Mouse (Mus musculus) hindbrain, embryonic 15.5 days (tissue): Measurements from ENCODE around the gene Wnt4. TPM values are rescaled to one million over a fixed set of nuclear protein-coding genes. Genes with fewer than 3 reads are reported as not detected.

Experiments used
- ATAC-seq: fragments of 200-750 bp; cut with Nextera tagmentation; 2 replicates; pipeline ENCODE4 v1.8.0; 2017; ENCODE audit warnings: low read depth, moderate number of reproducible peaks, moderate TSS enrichment; ENCODE audit not compliant: low FRiP score
- H3K27ac ChIP-seq: fragments of 300-500 bp; sonication (generic); replicated peaks from 2 replicates; pipeline ENCODE4 v1.5.1; 2015; ENCODE audit warnings: mild to moderate bottlenecking, inconsistent platforms
- H3K27me3 ChIP-seq: fragments of 300-500 bp; sonication (generic); 2 replicates; pipeline ENCODE4 v1.6.1; 2015; ENCODE audit warnings: control low read depth, inconsistent platforms
- H3K36me3 ChIP-seq: fragments of 300-500 bp; sonication (generic); 2 replicates; pipeline ENCODE4 v1.6.1; 2015; ENCODE audit warnings: control low read depth, inconsistent platforms
- H3K4me1 ChIP-seq: fragments of 300-500 bp; sonication (generic); replicated peaks from 2 replicates; pipeline ENCODE4 v1.6.1; 2015; ENCODE audit warnings: control low read depth, inconsistent platforms
- H3K4me2 ChIP-seq: fragments of 300-500 bp; sonication (generic); 2 replicates; pipeline ENCODE4 v1.6.1; 2015; ENCODE audit warnings: moderate library complexity, mild to moderate bottlenecking, inconsistent platforms
- H3K4me3 ChIP-seq: fragments of 300-500 bp; sonication (generic); 2 replicates; pipeline ENCODE4 v1.5.1; 2015; ENCODE audit warnings: mild to moderate bottlenecking, inconsistent platforms
- H3K9ac ChIP-seq: fragments of 300-500 bp; sonication (generic); 2 replicates; pipeline ENCODE4 v1.6.1; 2015; ENCODE audit warnings: inconsistent platforms
- H3K9me3 ChIP-seq: fragments of 300-500 bp; sonication (generic); 2 replicates; pipeline ENCODE4 v1.6.1; 2016; ENCODE audit warnings: control low read depth, inconsistent platforms
- WGBS: fragments of 180-500 bp; shearing (Covaris S2); methylation state at CpG from one replicate; pipeline ENCODE4 v1.1.7; 2015; 5-methylcytosine and 5-hydroxymethylcytosine counted together
- polyA plus RNA-seq: library from polyadenylated mRNA; unstranded; fragments of >200 nt; fragmentation: Nextera tagmentation; extraction: Ambion mirVana; gene quantifications from 2 replicates; pipeline ENCODE4 v1.2.1, GENCODE M21; 2015

The Wnt4 gene
- polyA plus RNA-seq, 1 experiment from 2014 or later: 3.8 TPM

GRCm38 (mm10) chr4:137297611-137298010 lies 20.3 kb downstream of the Wnt4 start:
- Histone ChIP-seq H3K4me2 (no peak overlapping the region), H3K36me3 (no peaks in the 10 kb centered on the region), H3K9me3 (no peaks in the 10 kb centered on the region), H3K4me1 (no peaks in the 10 kb centered on the region), H3K9ac (no peak overlapping the region), H3K4me3 (no peak overlapping the region), H3K27ac (no peak overlapping the region), H3K27me3 (no peaks in the 10 kb centered on the region)
- 93% methylated on average over 4 of the region's 4 CpGs for WGBS
- no peak for ATAC-seq

GRCm38 (mm10) chr4:137298406-137298805 lies 21.1 kb downstream of the Wnt4 start:
- no peak for ATAC-seq
- Histone ChIP-seq H3K4me3 (no peak overlapping the region), H3K4me1 (no peaks in the 10 kb centered on the region), H3K4me2 (no peak overlapping the region), H3K9me3 (no peaks in the 10 kb centered on the region), H3K36me3 (no peaks in the 10 kb centered on the region), H3K27ac (no peak overlapping the region), H3K9ac (no peak overlapping the region), H3K27me3 (no peaks in the 10 kb centered on the region)
- 71% methylated on average over 8 of the region's 8 CpGs for WGBS

- Histone ChIP-seq H3K27me3 (no peaks in the 10 kb centered on the region), H3K36me3 (no peaks in the 10 kb centered on the region), H3K27ac (no peak overlapping the region), H3K4me3 (no peak overlapping the region), H3K9ac (no peak overlapping the region), H3K9me3 (no peaks in the 10 kb centered on the region), H3K4me2 (no peak overlapping the region), H3K4me1 (no peaks in the 10 kb centered on the region)
- no peak for ATAC-seq
- WGBS: 94% methylated on average over 13 of the region's 13 CpGs
Measured at GRCm38 (mm10) chr4:137300227-137300626, 22.9 kb downstream of the Wnt4 start.

DNA sequence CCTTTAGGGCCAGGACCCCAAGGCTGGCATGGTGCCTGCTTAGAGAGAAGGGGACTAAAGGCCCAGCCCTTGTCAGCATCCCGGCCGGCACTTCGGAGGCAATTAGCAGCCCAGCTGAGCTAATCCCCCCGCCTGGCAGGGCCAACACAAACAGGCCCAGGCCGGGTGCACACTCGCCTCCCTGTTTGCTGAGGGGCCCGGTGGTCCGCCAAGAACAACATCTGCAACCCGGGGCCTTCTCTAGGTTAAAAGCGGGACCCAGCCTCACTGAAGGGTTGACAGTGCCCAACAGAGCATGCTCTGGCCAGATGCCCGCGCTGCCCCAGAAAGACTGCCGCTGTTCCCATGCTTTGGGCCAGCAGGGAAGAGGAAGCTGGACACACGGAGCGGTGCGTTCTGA lies 24.3 kb downstream of the Wnt4 start:
- H3K9ac ChIP-seq: no peak overlapping the region
- H3K27ac ChIP-seq: no peak overlapping the region
- no peaks in the 10 kb centered on the region for H3K27me3 ChIP-seq
- H3K4me2 ChIP-seq: no peak overlapping the region
- H3K4me3 ChIP-seq: no peak overlapping the region
- peak; percentile 54; the same call in 1 of the 2 replicates for ATAC-seq
- no peaks in the 10 kb centered on the region for H3K36me3 ChIP-seq
- H3K4me1 ChIP-seq: peaks cover 12% of the 10 kb centered on the region
- no peaks in the 10 kb centered on the region for H3K9me3 ChIP-seq
- 59% methylated on average over 16 of the region's 16 CpGs for WGBS

DNA sequence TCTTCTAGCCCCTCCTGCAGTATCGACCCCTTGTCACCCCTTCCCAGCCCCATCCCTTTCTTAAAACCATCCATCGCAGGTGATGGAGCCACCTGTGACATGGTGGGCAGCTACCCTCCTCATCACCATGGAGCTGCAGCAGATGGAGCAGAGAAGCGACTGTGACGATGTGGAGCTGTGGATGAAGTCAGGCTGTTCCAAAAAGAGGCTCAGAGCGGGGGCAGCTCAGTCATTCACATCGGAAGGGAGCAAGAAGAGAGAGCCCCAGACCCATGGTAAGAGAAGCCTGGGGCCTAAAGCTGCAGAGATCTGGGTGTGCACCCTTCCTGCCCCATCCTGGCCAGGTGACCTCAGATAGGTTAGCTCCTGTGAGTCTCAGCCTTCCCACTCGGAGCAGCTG lies 26.8 kb downstream of the Wnt4 start:
- peaks cover 12% of the 10 kb centered on the region for H3K4me1 ChIP-seq
- WGBS: 93% methylated on average over 7 of the region's 7 CpGs
- no peak overlapping the region for H3K4me3 ChIP-seq
- H3K4me2 ChIP-seq: no peak overlapping the region
- ATAC-seq: no peak
- no peaks in the 10 kb centered on the region for H3K27me3 ChIP-seq
- H3K36me3 ChIP-seq: no peaks in the 10 kb centered on the region
- no peaks in the 10 kb centered on the region for H3K9me3 ChIP-seq
- no peak overlapping the region for H3K27ac ChIP-seq
- no peak overlapping the region for H3K9ac ChIP-seq

DNA sequence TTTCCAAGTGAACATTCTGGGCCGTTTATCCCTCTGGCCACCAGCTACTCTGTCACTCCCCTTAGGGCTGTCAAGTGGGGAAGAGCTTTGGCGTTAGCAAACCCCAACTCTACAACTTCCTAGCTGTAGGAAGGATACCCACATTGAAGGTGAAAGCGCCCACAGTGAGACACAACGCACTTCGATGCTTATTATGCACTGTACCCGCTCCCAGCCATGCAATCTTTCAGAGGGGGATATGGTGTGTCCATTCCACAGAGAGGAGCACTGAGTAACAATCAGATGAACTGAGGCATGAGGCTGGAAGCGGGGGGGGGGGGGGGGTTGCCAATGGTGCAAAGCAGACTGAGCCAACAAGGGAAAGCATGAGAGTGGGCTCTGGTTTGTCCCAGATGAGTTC lies 27.8 kb downstream of the Wnt4 start:
- no peak for ATAC-seq
- Histone ChIP-seq H3K27ac (no peak overlapping the region), H3K9me3 (no peaks in the 10 kb centered on the region), H3K36me3 (no peaks in the 10 kb centered on the region), H3K9ac (no peak overlapping the region), H3K4me2 (no peak overlapping the region), H3K4me3 (no peak overlapping the region), H3K27me3 (no peaks in the 10 kb centered on the region), H3K4me1 (peaks cover 12% of the 10 kb centered on the region)
- WGBS: 92% methylated on average over 7 of the region's 7 CpGs

DNA sequence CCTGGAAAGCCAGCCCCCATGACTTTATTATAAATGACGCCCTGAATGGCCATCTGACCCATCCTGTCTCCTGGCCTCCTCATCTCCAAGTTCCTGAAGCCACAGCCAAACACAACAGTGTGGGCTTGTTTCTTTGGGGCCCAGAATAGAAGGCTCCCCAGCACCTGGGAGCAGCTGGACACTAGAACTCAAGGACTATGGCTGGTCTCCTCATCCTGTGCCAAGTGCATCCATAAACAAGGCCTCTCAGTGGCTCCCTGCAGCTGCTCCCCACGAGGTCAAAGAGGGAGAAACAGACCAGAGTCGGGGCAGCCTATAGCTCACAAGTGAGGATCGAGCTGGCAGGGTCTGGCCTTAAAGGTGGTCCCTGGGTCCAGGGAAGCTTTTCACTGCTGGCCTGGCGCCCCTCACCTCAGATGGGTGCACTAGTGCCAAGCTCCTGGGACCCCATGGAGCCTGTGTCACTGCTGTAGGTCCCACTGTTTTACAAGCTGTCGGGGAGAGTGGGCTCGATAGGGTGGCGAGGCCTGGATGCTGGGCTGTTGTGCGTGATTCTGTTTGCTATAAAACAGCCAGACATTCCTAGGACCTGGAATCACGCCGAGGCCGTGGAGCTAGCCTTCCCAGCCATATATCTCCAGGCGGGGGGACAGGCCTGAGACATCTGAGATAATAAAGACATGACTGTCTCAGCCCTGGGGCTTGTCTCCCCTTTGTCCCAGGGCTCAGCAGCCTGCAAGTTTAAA lies 28.7 kb downstream of the Wnt4 start:
- no peaks in the 10 kb centered on the region for H3K36me3 ChIP-seq
- no peak overlapping the region for H3K4me3 ChIP-seq
- no peak overlapping the region for H3K9ac ChIP-seq
- H3K9me3 ChIP-seq: no peaks in the 10 kb centered on the region
- H3K4me1 ChIP-seq: peaks cover 12% of the 10 kb centered on the region
- ATAC-seq: no peak
- H3K27me3 ChIP-seq: no peaks in the 10 kb centered on the region
- 38% methylated on average over 13 of the region's 13 CpGs for WGBS
- no peak overlapping the region for H3K27ac ChIP-seq
- H3K4me2 ChIP-seq: no peak overlapping the region

- H3K4me2 ChIP-seq: no peak overlapping the region
- WGBS: 39% methylated on average over 8 of the region's 8 CpGs
- H3K4me1 ChIP-seq: peaks cover 12% of the 10 kb centered on the region
- ATAC-seq: no peak
- no peaks in the 10 kb centered on the region for H3K27me3 ChIP-seq
- no peaks in the 10 kb centered on the region for H3K36me3 ChIP-seq
- no peaks in the 10 kb centered on the region for H3K9me3 ChIP-seq
- no peak overlapping the region for H3K4me3 ChIP-seq
- H3K27ac ChIP-seq: no peak overlapping the region
- H3K9ac ChIP-seq: no peak overlapping the region
Measured at GRCm38 (mm10) chr4:137306577-137306888, 29.2 kb downstream of the Wnt4 start.

DNA sequence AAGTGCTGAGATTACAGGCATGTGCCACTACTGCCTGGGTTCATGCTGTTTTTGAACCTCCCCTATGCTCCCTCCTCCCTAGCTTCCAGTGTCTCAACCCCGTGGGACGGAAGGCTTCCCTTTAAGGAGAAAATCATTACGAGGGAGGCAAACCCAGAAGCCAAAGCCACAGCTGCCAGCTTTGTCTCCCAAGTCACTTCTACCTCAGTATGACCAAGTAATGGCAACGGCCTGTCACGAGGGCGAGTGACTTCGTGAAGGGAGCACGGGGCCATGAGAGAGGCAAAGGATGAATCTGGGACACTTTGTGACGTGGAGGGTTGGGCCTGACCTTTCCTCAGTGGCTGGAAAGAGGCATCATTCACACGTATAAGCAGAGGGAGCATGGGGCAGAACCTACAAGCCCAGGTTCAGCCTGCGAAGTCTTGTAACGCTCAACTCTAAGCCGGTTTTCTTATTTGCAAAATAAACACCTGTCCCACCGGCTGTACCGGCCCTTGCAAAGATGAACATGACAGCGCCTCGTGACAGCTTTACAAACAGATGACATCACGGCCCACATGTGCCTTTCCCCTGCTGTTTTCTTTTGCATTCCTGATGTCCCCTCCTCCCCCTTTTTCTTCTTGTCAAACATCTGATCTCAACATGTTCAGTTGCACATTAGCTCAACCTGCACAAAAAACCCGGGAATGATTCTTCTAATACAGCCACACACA lies 29.9 kb downstream of the Wnt4 start:
- H3K9me3 ChIP-seq: no peaks in the 10 kb centered on the region
- H3K4me2 ChIP-seq: no peak overlapping the region
- no peak overlapping the region for H3K4me3 ChIP-seq
- no peak overlapping the region for H3K9ac ChIP-seq
- H3K27me3 ChIP-seq: no peaks in the 10 kb centered on the region
- WGBS: 72% methylated on average over 19 of the region's 19 CpGs
- no peak for ATAC-seq
- no peaks in the 10 kb centered on the region for H3K36me3 ChIP-seq
- peaks cover 12% of the 10 kb centered on the region for H3K4me1 ChIP-seq
- no peak overlapping the region for H3K27ac ChIP-seq

DNA sequence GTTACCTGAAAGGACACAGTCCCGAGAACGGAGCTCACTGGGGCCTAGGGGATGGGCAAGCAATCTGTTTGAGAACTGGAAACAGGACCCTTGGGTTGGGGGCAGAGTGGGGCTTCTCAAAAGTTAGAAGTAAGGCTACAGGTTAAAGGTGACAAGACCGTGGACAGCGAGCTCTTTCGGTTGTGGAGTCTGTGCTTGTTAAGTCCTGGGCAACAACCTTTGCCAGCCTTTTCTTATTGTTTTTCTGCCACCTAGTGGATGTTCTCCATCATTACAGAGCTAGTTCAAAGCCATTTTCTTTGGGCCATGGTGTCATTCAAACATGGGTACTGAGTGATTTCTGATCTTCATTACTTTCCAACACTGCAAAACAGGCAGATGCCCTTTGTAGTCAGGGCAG lies 31.1 kb downstream of the Wnt4 start:
- 48% methylated on average over 5 of the region's 5 CpGs for WGBS
- no peak for ATAC-seq
- H3K27ac ChIP-seq: no peak overlapping the region
- H3K36me3 ChIP-seq: no peaks in the 10 kb centered on the region
- H3K9ac ChIP-seq: no peak overlapping the region
- peaks cover 12% of the 10 kb centered on the region for H3K4me1 ChIP-seq
- H3K9me3 ChIP-seq: no peaks in the 10 kb centered on the region
- H3K27me3 ChIP-seq: no peaks in the 10 kb centered on the region
- H3K4me3 ChIP-seq: no peak overlapping the region
- H3K4me2 ChIP-seq: no peak overlapping the region

GRCm38 (mm10) chr4:137313511-137313910 lies 36.2 kb downstream of the Wnt4 start:
- H3K27me3 ChIP-seq: no peaks in the 10 kb centered on the region
- no peaks in the 10 kb centered on the region for H3K9me3 ChIP-seq
- no peaks in the 10 kb centered on the region for H3K4me1 ChIP-seq
- no peak overlapping the region for H3K4me3 ChIP-seq
- H3K27ac ChIP-seq: no peak overlapping the region
- no peak for ATAC-seq
- WGBS: 60% methylated on average over 2 of the region's 2 CpGs
- no peak overlapping the region for H3K9ac ChIP-seq
- H3K4me2 ChIP-seq: no peak overlapping the region
- peaks cover 8% of the 10 kb centered on the region for H3K36me3 ChIP-seq

DNA sequence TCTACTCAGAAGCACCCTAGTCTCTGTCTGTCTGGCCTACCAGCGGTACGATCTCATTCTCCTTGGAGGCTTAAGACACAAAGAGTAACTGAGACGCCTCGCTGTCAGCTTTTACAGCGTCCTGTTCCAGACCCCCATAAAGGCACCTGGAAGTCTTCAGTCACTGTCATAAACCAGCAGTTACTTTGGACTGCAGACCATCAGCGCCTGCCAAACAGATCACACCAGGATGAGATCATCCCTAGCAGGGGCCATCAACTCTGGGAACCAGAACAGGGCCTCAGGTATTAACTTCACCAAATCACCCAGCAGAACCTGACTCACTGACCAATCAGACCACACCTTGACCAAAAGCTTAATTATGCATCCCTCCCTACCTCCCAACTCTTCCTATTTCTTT lies 37.3 kb downstream of the Wnt4 start:
- WGBS: 76% methylated on average over 6 of the region's 6 CpGs
- Histone ChIP-seq H3K9me3 (no peaks in the 10 kb centered on the region), H3K27me3 (no peaks in the 10 kb centered on the region), H3K4me3 (no peak overlapping the region), H3K4me2 (no peak overlapping the region), H3K27ac (no peak overlapping the region), H3K4me1 (no peaks in the 10 kb centered on the region), H3K9ac (no peak overlapping the region), H3K36me3 (peaks cover 14% of the 10 kb centered on the region)
- no peak; the same call in 1 of the 2 replicates for ATAC-seq
